Mouse (Mus musculus) adrenal gland, adult 8-10 months (tissue): Measurements from ENCODE around the gene Ppm1l. TPM values are rescaled to one million over a fixed set of nuclear protein-coding genes. Genes with fewer than 3 reads are reported as not detected.
A peak's percentile ranks its signal among the peaks of the same experiment; 100 is the strongest.

Experiments
- DNase-seq: peaks from one replicate; pipeline ENCODE4 v3.0.0; 2022
- total RNA-seq, 4 experiments: library from RNA; stranded (reverse); gene quantifications; 2 replicates each; pipeline ENCODE4 v1.2.4; 2022

Gene Ppm1l
- total RNA-seq, 4 experiments from 2014 or later = 15.4 to 22.2 (median 19.6) TPM

DNA sequence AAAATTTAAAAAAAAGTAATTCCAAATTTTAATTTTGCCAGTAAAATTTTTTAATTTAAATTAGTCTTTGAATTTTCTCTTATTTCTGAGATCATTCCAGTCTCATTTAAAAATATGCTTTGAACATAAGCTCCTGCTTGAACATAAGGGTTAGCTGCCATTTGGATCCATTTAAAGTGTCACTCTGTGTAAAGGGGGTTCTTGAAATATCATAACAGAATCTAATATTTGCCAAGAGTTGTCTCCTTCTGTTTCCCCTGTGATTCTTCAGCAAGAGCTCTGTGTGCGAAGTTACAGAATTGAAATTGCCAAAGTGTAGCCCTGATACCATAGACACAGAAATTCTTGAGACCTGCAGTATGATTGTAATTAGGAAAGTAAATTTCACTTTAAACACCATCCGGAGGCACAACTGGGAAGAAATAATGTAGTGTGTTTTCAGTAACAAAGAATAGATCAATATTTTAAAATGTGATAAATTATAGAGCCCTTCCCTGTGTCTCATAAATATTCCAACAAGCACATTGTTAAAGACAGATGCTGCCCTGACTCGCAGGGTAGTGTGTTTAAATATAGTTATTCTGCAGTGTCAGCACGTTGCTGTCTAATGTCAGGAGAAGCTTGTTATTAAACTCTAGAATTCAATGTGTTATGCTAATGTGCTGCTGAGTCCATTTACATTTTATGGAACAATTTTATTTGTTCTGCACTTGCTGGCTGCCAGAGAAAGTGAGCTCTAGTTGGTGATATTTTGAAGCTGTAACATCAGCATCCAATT is 177.8 kb downstream of the Ppm1l start:
- DNase-seq = no peak

DNA sequence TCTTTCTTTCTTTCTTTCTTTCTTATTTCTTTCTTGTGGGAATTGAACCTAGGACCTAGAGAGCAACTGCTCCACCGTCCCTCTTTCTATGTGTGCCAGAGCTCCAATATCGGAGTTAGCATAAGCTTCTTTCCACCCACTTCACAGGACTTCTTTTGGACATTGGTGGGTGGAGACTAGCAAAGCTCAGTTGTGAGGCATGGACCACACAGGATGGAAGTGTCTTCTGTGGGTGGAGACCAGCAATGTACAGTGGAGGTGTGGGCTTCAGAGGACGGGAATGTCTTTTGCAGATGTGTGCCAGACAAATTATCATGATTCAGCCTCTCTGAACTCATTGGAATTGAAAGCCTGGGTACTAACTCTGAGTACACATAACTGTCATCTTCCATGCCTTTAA is 180.5 kb downstream of the Ppm1l start:
- no peak for DNase-seq

DNA sequence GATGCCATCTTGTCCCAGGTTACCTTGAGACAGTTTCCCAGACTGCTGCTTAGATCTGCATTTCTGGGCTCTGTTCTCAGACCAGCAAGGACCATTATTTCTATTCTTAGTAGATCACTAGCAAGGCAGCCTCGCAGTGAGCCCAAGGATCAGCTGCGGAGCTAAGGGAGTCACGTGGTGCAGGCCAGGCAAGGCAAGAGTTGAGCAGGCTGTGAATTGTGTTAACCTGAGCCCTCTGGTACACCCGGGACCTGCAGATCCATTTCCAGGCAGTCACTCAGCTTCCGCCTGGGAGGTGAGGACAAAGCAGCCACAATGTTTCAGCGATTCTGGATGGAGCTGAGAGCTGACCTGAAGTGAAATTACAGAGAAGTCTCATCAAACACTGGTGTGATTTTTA is 185.3 kb downstream of the Ppm1l start:
- DNase-seq = no peak

DNA sequence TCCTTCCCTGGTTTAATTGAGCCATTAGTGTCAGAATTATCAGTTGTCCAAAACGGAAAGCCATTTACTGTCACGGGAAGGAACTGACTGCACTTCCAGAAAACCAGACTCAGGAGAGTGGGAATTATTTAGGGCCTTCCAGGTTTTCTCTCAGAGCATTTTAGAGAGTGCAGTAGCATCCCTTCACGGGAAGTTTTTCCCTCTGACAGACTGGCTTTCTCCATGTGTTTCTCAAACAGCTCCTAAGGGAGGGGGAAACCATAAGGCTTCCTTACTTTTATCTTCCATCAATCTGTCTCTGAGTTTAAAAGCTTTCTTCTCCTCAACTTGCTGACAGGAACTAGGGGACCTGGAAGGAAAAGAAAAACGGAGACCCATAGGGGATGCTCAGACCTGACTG is 185.9 kb downstream of the Ppm1l start:
- DNase-seq = no peak

DNA sequence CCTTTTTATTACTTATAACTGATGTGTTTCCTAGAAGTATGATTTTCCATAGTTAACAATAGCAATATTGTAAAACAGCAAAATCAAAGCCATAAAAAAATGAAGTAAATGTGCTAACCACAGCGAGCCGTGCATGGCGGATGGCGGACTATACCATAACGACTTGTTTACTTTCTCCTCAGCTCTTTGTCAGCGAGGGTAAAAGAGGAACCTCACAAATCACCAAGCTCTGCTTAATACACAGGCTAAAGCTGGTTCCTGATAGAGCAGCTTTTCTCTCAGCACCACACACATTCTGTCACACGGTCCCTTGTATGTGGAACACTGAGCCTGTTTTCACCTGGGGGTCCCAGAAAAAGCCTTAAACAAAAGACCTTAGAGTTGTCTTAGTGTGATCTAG is 188.4 kb downstream of the Ppm1l start:
- no peak for DNase-seq

DNA sequence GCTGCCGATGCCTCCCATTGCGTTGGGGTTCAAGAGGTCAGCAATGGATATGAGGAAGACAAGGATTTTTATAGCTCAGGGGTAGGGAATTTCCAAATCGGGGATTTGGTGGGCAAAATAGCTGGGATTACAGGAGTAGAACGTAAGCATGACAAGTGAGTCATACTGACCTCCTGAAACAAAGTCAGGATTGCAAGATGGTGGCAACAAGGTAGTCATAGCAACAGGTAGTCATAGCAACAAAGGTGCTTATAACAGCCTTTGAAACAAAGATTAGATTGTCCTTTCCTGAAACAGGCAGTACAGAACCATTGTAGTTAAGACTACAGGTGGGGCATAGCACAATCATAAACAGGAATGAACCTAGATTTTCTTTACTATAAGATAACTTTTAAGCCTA is 189.7 kb downstream of the Ppm1l start:
- no peak for DNase-seq

DNA sequence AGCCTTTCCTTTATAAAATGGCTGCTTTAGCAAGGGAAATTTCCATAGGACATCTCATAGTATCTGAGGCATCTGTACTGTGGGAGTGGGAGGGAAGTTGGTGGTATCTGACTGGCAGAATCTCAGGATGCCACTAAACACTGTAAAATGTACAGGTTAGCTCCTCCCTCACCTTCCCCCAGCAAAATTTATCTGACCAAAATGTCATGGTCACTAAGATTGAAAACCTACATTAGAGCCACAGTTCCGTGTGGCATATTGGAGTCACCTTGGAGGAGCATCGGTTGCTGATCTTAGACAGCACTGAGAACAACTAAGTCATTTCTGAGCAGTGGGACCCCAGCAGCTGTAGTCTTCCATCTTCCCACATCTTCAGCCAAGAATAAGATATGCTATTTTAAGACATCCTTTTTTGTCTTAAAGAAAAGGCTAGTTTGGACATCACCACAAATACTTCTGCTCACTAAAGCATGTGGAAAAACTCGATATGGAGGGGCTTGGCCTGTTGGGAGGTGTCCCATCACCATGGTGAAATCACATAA is 192.8 kb downstream of the Ppm1l start:
- no peak for DNase-seq

DNA sequence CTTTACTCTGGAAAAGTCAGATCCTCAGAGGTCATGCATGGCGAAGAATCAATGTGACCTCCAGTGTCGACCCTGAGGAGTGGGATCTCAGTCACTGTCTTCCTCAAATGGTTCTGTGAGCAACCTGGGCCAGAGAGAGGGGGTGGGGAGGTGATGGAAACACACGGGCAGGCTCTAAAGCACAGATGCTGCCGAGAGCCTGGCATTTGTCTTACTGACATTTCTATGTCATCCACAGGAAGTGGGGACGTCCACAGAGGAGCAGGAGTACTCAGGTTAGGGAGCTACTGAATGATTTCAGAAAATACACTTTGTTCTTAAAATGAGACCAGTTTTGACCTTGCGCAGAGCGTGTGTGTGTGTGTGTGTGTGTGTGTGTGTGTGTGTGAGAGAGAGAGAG is 195.2 kb downstream of the Ppm1l start:
- no peak for DNase-seq

DNA sequence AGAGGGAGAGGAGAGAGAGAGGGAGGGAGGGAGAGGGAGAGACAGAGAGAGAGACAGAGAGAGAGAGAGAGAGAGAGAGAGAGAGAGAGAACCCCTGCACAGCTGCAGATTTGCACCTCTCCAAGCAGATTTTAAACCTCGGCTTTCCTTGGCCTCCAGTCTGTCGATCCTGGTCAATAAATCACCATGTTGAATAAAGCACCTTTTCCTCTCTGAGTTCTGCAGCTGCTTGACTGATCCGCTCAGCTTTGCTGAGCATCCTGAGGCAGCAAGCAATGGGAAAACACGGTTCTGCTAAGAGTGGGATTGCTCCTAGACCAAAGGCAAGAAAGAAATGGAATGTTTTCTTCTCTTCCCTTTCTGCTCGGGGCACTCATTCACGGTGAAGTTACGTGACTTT is 195.7 kb downstream of the Ppm1l start:
- DNase-seq = no peak

DNA sequence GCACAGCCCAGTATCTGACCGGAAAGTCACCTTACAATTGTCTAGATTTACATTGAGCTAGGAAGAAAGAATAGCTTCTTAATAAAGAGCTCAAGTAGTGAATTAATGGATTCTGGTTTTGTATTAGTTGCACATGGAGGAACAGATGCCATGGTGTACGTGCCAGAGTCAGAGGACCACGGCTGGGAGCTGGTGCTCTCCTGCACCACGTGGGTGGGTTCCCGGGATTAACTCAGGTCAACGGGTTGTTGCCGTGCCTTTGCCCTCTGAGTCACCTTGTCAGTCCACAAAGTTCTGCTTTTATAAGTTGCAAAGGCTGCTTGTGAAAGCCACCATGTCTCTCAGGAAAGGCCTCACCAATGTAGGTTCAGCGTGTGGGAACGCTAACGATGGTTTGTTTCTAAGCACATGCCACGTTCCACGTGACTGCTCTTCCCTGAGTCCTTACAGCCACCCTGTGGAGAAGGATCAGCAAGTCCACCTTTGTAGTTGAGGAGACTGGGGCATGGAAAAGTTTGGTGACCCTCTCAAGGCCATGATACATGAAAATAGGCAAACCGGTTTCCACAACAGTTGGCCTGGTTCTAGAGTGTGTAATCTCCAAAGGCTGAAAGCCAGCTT is 199.2 kb downstream of the Ppm1l start:
- no peak for DNase-seq

DNA sequence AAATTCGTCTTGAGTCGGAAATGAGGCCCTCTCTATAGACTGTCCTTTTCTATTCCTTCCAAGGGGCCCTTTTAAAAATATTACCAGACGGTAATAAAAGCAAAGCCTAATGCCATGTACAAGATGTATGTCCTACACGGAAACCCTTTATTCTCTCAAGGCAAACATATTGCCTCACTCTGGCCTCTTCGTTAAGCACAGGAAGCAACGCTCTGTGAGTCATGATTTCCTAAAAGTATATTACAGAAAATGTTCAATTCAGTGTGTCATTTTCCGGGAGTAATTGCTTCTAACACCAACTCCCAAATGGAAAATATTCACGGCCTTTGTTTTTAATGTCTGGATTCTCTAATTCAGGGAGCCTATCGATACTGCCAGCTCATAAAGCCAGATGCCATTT is 202.5 kb downstream of the Ppm1l start:
- no peak for DNase-seq

DNA sequence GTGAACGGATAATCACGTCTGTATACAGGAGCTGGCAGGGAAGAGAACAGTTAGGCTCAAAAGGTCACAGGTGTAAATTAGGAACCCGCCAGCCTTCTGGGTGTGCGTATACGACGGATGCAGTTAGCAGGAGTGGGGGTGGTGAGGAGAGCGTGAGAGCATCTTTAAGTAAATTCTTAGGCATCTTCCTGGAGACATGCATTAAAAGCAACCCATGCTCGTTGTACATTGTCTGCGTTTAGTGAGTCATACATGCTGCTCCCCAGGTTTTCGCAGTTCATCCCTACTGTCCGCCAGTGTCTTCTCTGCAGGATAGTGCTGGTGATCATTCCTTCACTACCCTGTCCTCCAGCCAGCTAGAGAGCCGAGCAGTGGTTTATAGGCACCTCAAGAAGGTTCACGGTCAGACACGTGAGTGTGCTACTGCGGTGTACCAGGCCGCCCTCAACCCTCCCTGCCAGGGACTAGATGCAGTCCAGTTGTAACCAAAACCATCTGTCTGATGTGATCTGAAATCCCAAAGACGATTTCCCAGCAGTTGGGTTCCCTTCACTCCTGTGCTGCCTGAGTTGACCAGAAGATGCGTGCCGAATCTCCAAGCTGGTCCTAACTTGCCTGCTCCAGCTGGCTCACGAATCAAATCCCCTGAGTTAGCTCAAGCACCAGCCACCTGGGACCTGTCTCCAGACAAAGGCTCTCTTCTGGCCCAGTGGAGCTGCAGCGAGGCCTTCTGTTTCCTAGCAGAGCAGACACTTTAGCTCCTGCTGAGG is 203.3 kb downstream of the Ppm1l start:
- DNase-seq = no peak

DNA sequence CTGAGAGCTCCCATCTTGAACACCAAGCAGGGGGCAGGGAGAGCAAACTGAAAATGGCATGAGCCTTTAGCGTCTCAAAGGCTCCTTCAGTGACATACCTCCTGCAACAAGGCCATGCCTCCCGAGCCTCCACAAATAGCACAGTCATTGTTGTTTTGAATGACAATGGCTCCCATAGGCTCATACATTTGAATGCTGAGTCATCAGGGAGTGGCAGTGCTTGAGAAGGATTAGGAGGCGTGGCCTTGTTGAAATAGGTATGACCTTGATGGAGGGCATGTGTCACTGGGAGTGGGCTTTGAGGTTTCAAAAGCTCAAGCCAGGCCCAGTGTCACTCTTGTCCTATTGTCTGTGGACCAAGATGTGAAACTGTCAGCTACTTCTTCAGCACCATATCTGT is 205.6 kb downstream of the Ppm1l start:
- no peak for DNase-seq

DNA sequence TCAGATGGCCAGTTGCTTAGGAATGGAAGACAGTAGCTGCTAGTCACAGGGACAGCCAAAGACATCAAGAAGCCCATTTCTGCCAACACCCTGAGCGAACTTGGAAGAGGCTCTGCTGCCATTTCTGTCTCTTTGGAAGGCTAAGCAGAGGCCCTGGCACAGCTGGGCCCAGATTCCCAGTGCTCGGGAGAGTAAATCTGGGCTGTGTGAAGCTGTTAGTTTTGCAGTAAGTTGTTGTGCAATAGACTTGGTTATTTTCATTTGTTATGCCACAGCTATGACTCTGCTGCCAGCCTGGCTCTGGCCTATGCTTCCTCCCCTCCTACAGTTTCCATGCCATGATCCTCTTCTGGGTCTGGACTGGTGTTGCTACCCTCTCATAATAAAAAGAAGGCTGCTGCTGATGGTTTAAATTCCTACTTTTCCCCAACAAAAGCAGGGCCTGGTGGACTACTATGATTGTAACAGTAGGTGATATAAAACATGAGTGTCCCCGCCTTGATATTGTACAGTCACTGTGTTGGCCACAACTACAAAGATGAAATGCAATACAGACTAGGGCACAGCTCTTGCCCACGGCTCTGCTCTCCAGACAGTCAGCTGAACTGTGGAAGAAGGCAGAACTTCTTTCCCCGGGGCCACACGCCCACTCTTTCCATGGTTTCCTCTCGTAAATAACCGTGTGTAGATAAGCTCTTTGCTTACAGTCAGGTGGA is 207.9 kb downstream of the Ppm1l start:
- no peak for DNase-seq

DNA sequence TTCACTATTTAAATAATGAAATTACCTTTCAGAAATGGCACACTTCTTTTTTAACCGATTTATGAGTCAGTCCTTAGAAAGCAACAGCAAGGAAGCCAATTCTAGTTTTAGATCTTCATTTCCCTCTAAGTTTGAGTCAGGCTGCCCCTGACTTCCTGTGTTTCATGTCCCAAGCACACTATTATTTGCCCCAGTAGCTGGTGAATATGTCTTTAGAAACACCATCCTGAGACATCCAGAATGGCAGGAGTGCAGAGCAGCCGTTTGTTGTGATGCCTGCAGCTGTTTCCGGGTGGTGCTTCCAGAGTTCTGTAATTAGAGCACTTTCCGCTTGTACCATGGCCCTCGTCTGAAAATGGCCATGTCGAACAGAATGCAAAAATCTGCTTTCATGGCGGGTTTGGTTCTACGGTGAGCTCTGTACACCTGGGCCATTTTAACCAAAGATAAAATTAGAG is 208.4 kb downstream of the Ppm1l start:
- DNase-seq = no peak

DNA sequence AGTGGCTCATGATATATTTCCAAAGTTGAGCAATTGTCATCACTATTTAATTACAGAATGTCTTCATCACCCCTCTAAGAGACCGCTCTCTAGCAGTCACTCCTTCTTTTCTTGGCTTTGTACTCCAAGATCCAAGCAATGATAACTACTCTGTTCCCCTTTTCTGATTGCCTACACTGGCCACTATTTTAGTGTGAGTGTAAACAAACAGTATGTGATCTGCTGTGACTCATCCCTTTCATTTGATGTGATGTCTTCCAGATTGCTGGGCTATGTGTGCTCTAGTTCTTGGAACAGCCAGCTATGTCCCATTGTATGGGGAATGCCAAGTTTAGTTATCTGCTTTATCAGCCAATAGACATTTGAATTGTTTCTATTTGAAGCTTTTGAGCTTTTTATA is 210.7 kb downstream of the Ppm1l start:
- DNase-seq = no peak

DNA sequence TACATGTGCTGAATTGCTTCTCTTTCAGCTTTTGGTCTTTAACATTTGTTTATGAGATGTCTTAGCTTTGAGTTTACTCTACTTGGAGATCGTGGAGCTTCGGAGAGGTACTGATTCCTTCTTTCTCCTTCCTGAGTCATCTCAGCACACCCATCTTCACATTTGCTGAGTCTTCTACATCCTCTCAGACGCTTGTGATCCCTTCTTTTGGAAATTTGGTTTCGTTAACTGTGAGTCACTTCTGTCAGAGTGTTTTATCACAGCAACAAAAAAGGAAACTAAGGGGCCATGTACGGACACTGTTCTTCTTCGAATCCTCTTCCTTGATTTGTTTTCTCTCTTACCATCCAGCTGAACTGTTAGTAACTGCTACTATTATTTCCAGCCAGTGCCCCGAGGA is 212.9 kb downstream of the Ppm1l start:
- DNase-seq = no peak

DNA sequence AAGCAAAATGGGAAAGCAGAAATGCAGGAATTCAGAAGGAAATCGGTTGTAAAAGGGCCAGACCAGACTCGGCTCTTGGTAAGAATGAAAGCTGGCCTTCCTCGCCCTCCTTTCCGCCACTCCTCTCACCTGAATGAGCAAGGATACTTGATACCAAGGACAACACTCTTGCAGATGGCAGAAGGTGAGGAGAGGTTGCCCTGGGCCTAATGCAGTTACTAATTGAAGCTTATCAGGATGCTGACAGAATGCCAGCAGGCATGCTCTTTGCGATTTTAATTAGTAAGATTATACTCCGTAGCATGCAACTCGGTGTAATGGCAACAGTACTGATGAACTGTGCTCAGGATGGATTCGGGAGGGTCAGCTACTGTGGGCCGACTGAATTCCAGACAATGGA is 214.8 kb downstream of the Ppm1l start:
- no peak for DNase-seq

DNA sequence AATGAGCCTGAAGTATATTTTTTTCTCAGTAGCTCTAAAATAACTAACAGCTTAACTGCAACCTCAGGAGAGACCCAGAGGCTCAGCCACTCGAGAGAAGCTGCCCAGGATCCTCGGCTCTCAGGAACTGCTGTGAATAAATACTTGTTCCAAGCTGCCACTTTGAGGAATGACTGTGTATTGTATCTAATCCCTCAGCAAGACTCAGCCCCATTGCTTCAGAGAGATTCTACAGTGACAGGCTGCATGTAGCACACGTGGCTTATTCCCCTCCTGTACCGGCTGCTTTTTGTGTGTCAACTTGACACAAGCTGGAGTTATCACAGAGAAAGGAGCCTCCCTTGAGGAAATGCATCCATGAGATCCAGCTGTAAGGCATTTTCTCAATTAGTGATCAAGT is 216.0 kb downstream of the Ppm1l start:
- DNase-seq = no peak

DNA sequence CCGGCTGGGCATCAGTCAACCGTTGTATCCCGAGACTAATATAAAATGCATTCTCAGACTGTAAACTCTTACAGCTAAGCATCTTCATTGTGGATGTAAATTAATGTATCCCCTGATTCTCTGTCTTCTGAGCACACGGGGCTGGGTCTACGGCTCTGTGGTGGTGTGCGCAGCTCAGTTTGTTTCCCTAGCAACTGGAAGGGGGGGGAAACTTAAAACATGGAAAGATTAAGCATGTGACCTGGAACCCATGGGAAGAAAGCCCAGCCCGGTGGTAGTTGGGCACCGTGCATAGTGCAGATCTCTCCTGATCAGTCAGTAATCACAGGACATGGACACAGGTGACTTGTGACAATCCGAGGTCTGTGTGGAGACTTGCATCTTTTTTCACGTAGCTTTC is 218.8 kb downstream of the Ppm1l start:
- no peak for DNase-seq

DNA sequence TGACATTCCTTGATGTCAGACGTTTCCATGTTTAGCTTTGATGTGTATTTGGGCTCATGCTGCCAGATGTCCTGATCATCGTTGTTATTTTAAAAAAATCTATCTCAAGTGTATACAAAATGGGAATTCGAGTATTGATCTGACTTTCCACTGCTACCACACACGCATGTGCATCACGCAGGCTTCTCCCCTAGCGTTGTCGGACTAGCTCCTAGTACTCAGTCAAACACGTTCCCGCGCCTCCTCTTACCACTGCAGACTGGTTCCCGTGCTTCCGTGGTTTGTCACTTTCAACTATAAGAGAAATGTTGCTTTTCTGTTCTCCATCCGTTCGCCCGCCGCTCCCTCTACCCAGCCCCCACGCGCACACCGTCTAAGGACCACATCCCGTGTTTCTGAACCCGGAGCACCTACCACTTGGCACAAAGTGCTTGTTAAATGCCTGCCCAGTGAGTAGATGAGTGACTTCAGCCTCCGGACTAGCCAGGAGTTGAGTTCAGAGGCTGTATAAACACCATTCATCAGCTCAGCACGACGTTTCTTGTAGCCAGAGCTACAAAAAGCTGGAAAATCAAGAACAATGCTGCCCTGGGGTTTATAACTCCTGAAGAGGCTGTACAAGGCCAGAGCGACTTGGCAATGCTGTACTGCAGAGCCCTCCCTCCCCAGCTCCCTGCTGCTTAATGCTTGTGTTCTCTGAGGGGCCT is 219.4 kb downstream of the Ppm1l start:
- no peak for DNase-seq

DNA sequence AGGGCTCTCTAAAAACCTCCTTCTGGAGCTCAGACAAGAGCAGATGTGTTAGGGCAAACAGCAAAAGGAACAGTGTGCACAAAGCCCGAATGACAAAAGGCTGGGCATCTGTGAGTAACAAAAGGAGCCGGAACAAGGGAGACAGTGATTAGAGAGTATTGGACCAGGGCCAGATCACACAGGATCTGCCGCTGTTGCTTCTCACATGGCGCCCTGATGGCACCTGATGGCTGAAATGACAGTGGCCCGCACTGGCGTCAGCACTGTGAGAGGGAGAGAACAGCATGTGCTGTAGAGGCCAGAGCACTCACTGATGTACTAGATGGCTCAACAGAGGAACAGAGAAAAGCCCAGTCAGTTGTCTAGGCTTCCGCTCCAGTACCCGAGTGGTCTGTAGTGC is 226.3 kb downstream of the Ppm1l start:
- DNase-seq = peak; percentile 28
